Mouse (Mus musculus) stomach, embryonic 15.5 days (tissue): ENCODE measurements around the gene Plekhm3. TPM values are rescaled to one million over a fixed set of nuclear protein-coding genes. Genes with fewer than 3 reads are reported as not detected.
A peak's percentile ranks its signal among the peaks of the same experiment; 100 is the strongest.

Experiments used
- ATAC-seq: fragments of 200-750 bp; cut with Nextera tagmentation; 2 replicates; pipeline ENCODE4 v1.8.0; 2017; ENCODE audit warnings: low read depth, moderate number of reproducible peaks, moderate TSS enrichment; ENCODE audit not compliant: insufficient read depth, low FRiP score
- H3K27ac ChIP-seq: fragments of 300-500 bp; sonication (generic); 2 replicates; pipeline ENCODE4 v1.5.1; 2015; ENCODE audit warnings: mild to moderate bottlenecking, inconsistent platforms
- H3K27me3 ChIP-seq: fragments of 300-500 bp; sonication (generic); replicated peaks from 2 replicates; pipeline ENCODE4 v1.6.1; 2015; ENCODE audit warnings: inconsistent platforms
- H3K36me3 ChIP-seq: fragments of 300-500 bp; sonication (generic); 2 replicates; pipeline ENCODE4 v1.6.1; 2015; ENCODE audit warnings: inconsistent platforms
- H3K4me1 ChIP-seq: fragments of 300-500 bp; sonication (generic); 2 replicates; pipeline ENCODE4 v1.6.1; 2015; ENCODE audit warnings: inconsistent platforms
- H3K4me2 ChIP-seq: fragments of 300-500 bp; sonication (generic); 2 replicates; pipeline ENCODE4 v1.6.1; 2015; ENCODE audit warnings: mild to moderate bottlenecking, inconsistent platforms
- H3K4me3 ChIP-seq: fragments of 300-500 bp; sonication (generic); replicated peaks from 2 replicates; pipeline ENCODE4 v1.5.1; 2015; ENCODE audit warnings: inconsistent platforms
- H3K9ac ChIP-seq: fragments of 300-500 bp; sonication (generic); 2 replicates; pipeline ENCODE4 v1.6.1; 2015; ENCODE audit warnings: inconsistent platforms
- H3K9me3 ChIP-seq: fragments of 300-500 bp; sonication (generic); 2 replicates; pipeline ENCODE4 v1.6.1; 2016; ENCODE audit warnings: inconsistent platforms
- WGBS: fragments of 180-500 bp; shearing (Covaris S2); methylation state at CpG from one replicate; pipeline ENCODE4 v1.1.7; 2015; 5-methylcytosine and 5-hydroxymethylcytosine counted together
- polyA plus RNA-seq: library from polyadenylated mRNA; unstranded; fragments of >200 nt; fragmentation: Nextera tagmentation; extraction: Ambion mirVana; gene quantifications from 2 replicates; pipeline ENCODE4 v1.2.1, GENCODE M21; 2015

The Plekhm3 gene
- polyA plus RNA-seq, 1 experiment from 2014 or later = 5.7 TPM

DNA sequence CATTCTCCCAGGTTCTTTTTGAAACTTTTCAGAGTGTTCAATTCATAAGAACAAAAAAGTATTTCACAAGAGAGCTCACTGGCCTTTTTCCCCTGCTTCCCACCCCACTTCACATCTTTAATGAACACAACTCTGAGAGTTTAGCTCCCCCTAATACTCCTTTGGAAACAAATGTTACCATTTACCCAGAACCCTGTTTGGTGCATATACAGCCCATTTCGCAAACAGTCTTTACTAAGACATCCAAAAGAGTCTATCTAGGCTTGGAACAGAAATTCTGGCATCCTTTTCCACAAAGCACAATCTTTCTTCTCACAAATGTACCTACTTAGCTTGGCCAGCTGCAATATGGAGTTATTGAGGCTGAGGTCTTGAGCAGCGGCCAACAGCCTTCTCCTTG lies 59.1 kb downstream of the Plekhm3 start:
- WGBS = 91% methylated on average over 2 of the region's 2 CpGs

DNA sequence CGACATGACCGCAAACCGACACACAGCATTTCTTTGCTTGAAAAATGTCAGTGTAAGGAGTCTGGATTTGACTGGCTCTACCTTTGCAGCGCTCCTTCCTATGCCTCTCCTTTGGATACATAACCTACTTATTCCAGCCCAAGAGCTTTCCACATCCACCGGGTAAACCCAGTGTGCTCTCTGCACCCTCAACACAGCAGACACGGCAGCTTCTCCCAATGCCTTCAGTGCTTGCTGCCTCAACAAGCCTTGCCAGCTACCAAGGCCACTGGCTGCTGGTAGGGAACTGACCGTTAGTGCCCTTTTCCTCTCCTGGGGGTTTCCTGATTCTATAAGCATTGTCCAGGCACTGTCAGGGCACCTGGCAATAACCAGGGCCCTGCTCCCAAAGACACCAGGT lies 62.8 kb downstream of the Plekhm3 start:
- Histone ChIP-seq H3K4me3 (no peak overlapping the region), H3K4me1 (no peaks in the 10 kb centered on the region), H3K27me3 (no peaks in the 10 kb centered on the region), H3K27ac (no peak overlapping the region), H3K9ac (no peak overlapping the region), H3K9me3 (no peaks in the 10 kb centered on the region), H3K4me2 (no peak overlapping the region), H3K36me3 (no peaks in the 10 kb centered on the region)
- 90% methylated on average over 7 of the region's 7 CpGs for WGBS
- no peak for ATAC-seq

More for the DNA sequence above, 59.1 kb downstream of the Plekhm3 start:
- H3K27ac ChIP-seq = no peak overlapping the region
- no peak for ATAC-seq
- no peak overlapping the region for H3K4me2 ChIP-seq
- no peak overlapping the region for H3K4me3 ChIP-seq
- no peak overlapping the region for H3K9ac ChIP-seq
- H3K4me1 ChIP-seq = no peaks in the 10 kb centered on the region
- H3K27me3 ChIP-seq = no peaks in the 10 kb centered on the region
- H3K36me3 ChIP-seq = no peaks in the 10 kb centered on the region
- no peaks in the 10 kb centered on the region for H3K9me3 ChIP-seq

- H3K4me1 ChIP-seq = no peaks in the 10 kb centered on the region
- H3K27ac ChIP-seq = no peak overlapping the region
- WGBS = 93% methylated on average over 4 of the region's 4 CpGs
- H3K9ac ChIP-seq = no peak overlapping the region
- no peaks in the 10 kb centered on the region for H3K9me3 ChIP-seq
- no peak for ATAC-seq
- no peaks in the 10 kb centered on the region for H3K36me3 ChIP-seq
- no peak overlapping the region for H3K4me2 ChIP-seq
- H3K27me3 ChIP-seq = no peaks in the 10 kb centered on the region
- no peak overlapping the region for H3K4me3 ChIP-seq
Measured at GRCm38 (mm10) chr1:64891332-64891731, 65.3 kb downstream of the Plekhm3 start.

- Histone ChIP-seq H3K9ac (no peak overlapping the region), H3K4me3 (no peak overlapping the region), H3K27me3 (no peaks in the 10 kb centered on the region), H3K4me1 (0 out of 2 replicates have a peak, but pooled peaks cover 7% of the 10 kb centered on the region), H3K27ac (no peak overlapping the region), H3K9me3 (no peaks in the 10 kb centered on the region), H3K36me3 (no peaks in the 10 kb centered on the region), H3K4me2 (no peak overlapping the region)
- WGBS = 68% methylated on average over 2 of the region's 2 CpGs
- no peak for ATAC-seq
Measured at GRCm38 (mm10) chr1:64887502-64888203, 69.0 kb downstream of the Plekhm3 start.

DNA sequence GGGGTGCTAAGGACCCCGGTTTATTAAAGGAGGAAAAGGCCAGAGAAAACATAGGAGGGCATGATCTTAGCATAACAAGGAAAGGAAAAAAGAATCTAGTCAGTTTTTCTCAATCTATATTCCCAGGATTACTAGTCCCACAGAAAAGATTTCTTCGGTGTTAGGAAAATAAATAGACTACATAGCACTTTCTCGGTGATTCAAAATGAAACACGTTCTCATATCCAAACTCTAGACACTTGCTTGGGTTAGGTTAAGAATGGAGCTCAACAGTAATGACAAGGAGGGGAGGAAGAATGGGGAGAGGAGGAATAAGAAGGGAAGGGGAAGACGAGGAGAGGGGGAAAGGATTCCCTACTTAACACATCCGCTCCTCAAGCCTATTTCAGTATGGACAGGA lies 69.9 kb downstream of the Plekhm3 start:
- Histone ChIP-seq H3K9ac (no peak overlapping the region), H3K4me3 (no peak overlapping the region), H3K4me2 (no peak overlapping the region), H3K4me1 (0 out of 2 replicates have a peak, but pooled peaks cover 7% of the 10 kb centered on the region), H3K9me3 (no peaks in the 10 kb centered on the region), H3K27ac (no peak overlapping the region), H3K36me3 (no peaks in the 10 kb centered on the region), H3K27me3 (no peaks in the 10 kb centered on the region)
- 86% methylated on average over 6 of the region's 6 CpGs for WGBS
- ATAC-seq = no peak

DNA sequence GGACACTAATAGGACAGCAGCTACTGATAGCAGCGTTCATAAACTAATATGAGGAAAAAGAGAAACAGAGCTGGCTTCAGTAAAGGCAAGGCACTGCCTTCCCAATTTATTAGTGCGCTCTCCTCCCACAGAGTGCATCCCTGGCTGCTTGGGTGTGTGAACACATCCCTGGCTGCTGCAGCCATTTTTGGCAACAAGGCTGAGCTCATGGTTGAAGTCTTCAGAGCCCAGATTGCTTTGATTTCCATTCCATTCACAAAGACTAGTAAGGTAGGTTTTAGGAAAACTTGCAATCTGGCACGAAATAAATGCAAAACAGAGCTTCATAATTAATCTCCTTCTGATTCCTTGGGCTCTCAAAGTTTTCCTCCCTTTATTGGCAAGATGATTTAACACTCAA lies 71.3 kb downstream of the Plekhm3 start:
- no peak for ATAC-seq
- 0 out of 2 replicates have a peak, but pooled peaks cover 7% of the 10 kb centered on the region for H3K4me1 ChIP-seq
- no peak overlapping the region for H3K9ac ChIP-seq
- H3K27ac ChIP-seq = no peak overlapping the region
- 53% methylated on average over 3 of the region's 3 CpGs for WGBS
- no peak overlapping the region for H3K4me3 ChIP-seq
- H3K9me3 ChIP-seq = no peaks in the 10 kb centered on the region
- H3K27me3 ChIP-seq = no peaks in the 10 kb centered on the region
- no peaks in the 10 kb centered on the region for H3K36me3 ChIP-seq
- H3K4me2 ChIP-seq = no peak overlapping the region

- Histone ChIP-seq H3K4me3 (no peak overlapping the region), H3K9me3 (no peaks in the 10 kb centered on the region), H3K27me3 (no peaks in the 10 kb centered on the region), H3K9ac (no peak overlapping the region), H3K4me1 (0 out of 2 replicates have a peak, but pooled peaks cover 7% of the 10 kb centered on the region), H3K4me2 (no peak overlapping the region), H3K36me3 (no peaks in the 10 kb centered on the region), H3K27ac (peak overlapping the region; percentile 9; the same call in 1 of the 2 replicates)
- no peak; the same call in 1 of the 2 replicates for ATAC-seq
- 24% methylated on average over 6 of the region's 6 CpGs for WGBS
Measured at GRCm38 (mm10) chr1:64884007-64884406, 72.6 kb downstream of the Plekhm3 start.

DNA sequence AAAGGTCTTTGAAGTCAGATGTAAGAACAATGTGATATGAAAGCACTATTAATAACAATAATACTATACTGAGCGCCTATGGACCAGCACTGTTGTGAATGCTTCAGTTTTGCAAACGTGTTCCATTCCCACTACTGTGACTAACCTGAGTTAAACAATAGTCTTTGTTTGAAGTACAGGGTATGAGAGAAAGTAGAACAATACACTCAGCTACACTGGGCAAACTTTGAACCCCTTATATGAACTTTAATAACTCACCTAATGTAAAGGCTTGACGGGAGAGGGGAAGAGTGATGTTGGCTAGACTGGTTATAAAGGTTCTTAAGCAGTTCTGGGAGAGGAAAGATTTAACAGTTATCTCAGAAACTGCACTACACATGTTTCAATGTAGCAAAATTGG lies 76.0 kb downstream of the Plekhm3 start:
- Histone ChIP-seq H3K4me1 (0 out of 2 replicates have a peak, but pooled peaks cover 12% of the 10 kb centered on the region), H3K27me3 (no peaks in the 10 kb centered on the region), H3K27ac (no peak overlapping the region), H3K9ac (no peak overlapping the region), H3K36me3 (no peaks in the 10 kb centered on the region), H3K9me3 (no peaks in the 10 kb centered on the region), H3K4me2 (no peak overlapping the region), H3K4me3 (no peak overlapping the region)
- 0 out of 2 replicates have a peak, but pooled peaks have one; percentile 24 for ATAC-seq
- 56% methylated on average over 3 of the region's 3 CpGs for WGBS

GRCm38 (mm10) chr1:64878795-64879240 lies 77.8 kb downstream of the Plekhm3 start:
- Histone ChIP-seq H3K36me3 (no peaks in the 10 kb centered on the region), H3K27ac (0 out of 2 replicates have a peak overlapping the region, but pooled peaks have one; percentile 37), H3K9me3 (no peaks in the 10 kb centered on the region), H3K4me1 (0 out of 2 replicates have a peak, but pooled peaks cover 6% of the 10 kb centered on the region), H3K9ac (no peak overlapping the region), H3K27me3 (no peaks in the 10 kb centered on the region), H3K4me2 (no peak overlapping the region), H3K4me3 (no peak overlapping the region)
- 24% methylated on average over 12 of the region's 12 CpGs for WGBS
- peak; percentile 47; the same call in 1 of the 2 replicates for ATAC-seq

DNA sequence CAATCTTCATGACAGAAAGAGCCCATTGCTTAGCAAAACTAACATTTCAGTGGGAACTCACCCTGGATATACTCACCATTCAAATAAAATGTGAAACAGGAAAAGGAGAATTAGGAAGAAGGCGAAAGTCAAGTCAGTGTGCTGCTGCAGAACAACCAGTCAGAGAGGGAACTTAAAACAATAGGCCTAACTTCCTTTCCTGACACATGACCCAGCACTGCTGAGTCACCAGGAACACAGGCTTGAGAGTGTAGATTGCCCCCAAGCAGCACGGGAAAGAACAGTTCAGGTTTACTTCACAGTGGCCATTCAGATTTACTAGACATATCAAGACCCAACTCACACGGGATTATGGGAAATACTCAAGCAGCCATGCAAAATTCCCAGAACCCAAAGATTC lies 80.3 kb downstream of the Plekhm3 start:
- 0 out of 2 replicates have a peak, but pooled peaks cover 6% of the 10 kb centered on the region for H3K4me1 ChIP-seq
- no peak overlapping the region for H3K4me2 ChIP-seq
- WGBS = 55% methylated on average over 3 of the region's 3 CpGs
- H3K27ac ChIP-seq = no peak overlapping the region
- ATAC-seq = no peak
- H3K9ac ChIP-seq = no peak overlapping the region
- H3K9me3 ChIP-seq = no peaks in the 10 kb centered on the region
- no peaks in the 10 kb centered on the region for H3K27me3 ChIP-seq
- no peaks in the 10 kb centered on the region for H3K36me3 ChIP-seq
- no peak overlapping the region for H3K4me3 ChIP-seq

DNA sequence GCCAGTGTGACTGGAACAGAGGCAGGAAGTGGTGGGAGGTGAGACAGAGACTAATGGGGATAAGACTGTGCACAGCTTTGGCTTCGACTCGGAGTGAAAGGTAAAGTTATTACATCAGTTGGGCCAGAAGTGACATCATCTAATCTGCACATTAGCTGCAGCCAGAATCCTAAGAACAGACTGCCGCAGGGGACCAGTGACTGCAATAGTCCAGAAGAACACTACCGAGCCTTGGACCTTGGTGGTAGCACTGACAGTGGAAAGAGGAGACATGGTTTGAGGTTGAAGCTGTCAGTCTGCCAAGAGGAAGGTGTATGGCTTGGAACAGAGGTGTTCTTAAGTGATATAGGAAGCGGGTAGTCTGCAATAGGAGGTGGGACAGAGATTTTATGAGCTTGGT lies 80.9 kb downstream of the Plekhm3 start:
- WGBS = 61% methylated on average over 5 of the region's 5 CpGs
- Histone ChIP-seq H3K4me3 (no peak overlapping the region), H3K27ac (no peak overlapping the region), H3K4me2 (no peak overlapping the region), H3K27me3 (no peaks in the 10 kb centered on the region), H3K36me3 (no peaks in the 10 kb centered on the region), H3K9ac (no peak overlapping the region), H3K9me3 (no peaks in the 10 kb centered on the region), H3K4me1 (0 out of 2 replicates have a peak, but pooled peaks cover 6% of the 10 kb centered on the region)
- no peak for ATAC-seq

- Histone ChIP-seq H3K4me3 (no peak overlapping the region), H3K9ac (no peak overlapping the region), H3K27ac (no peak overlapping the region), H3K27me3 (no peaks in the 10 kb centered on the region), H3K4me2 (no peak overlapping the region), H3K36me3 (no peaks in the 10 kb centered on the region), H3K4me1 (0 out of 2 replicates have a peak, but pooled peaks cover 6% of the 10 kb centered on the region), H3K9me3 (no peaks in the 10 kb centered on the region)
- ATAC-seq = no peak
- WGBS = 80% methylated on average over 1 of the region's 1 CpGs
Measured at GRCm38 (mm10) chr1:64875156-64875555, 81.5 kb downstream of the Plekhm3 start.
